Mouse (Mus musculus): Measurements from ENCODE around the gene Evi2b.
A peak's percentile ranks its signal among the peaks of the same experiment; 100 is the strongest.

Evi2b gene

DNA sequence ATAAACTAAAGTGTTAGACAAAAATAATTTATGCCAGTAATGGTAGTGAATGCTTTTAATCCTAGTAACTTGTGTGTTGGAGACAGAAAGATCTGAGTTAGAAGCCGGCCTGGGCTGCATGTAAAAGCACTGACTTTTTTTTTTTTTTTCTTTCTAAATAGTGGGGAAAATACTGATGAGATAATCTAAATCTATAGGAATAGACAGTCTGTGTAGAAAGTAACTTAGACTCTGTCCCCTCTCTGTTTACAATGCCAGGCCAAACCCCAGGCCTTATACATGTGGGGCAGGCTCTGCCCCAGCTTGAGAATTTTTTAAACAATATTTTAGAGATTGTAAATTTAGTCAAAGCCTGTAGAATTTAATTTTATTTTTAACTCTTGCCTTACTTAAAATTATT, 618 bp downstream of the Evi2b start:
- no peak for DNase-seq (ENCODE audit: low spot score in 2 of 2)

DNA sequence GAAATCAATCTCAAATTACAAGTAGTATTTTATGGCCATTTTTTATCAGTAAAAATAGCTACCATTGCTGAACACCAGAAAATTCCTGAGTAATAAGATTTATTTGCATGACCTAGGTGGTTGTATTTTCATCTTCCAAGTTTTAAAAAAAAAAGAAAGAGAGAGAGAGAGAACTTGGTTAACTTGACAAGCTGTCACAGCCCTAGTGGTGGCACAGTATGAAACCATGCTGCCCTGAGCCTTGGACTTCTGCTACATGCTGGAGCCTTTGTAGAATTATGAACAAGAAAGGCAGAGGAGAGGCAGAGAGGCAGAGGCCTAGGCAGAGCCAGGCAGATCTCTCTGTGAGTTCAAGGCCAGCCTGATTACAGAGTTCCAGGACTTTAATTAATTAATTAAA, 1.6 kb downstream of the Evi2b start:
- DNase-seq (ENCODE audit: low spot score in 2 of 2), result no peak

DNA sequence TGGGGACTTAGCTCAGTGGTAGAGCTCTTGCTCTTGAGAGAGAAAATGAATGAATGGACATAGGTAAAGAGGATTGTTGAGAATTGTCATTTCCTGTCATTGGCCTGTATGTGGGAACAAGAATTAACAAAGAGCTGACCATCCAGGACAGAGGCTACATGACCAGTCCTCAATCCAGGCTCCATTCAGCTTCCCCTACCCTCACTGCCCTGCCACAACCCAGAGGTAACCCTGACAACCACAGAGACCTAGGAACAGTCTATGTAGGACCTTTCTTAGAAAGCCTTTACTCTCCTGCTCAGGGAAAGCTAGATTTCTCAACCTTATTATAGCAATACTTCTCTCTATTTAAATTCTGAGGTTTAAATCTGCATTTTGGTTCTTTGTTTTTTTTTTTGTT, 2.8 kb downstream of the Evi2b start:
- no peak for DNase-seq (ENCODE audit: low spot score in 2 of 2)

DNA sequence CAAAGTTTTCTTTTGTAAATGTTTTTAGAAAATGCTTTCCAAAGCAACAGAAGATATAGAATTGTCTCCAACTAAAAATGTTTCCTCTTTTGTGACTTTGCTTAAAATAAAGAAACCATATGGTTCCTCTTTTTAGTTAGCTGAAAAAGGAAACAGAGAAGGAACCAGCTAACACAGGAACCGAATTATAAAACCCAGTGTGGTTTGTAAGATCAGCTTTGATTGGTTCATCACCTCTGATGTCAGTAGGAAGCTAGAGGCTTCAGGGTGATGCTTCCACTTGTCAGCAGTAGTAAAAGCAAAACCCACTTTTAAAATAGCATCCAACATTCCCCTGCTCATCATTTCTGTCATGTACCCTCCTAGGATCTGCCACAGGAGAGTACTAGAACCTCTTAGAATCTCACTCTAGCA, 3.7 kb downstream of the Evi2b start:
- DNase-seq (ENCODE audit: low spot score in 2 of 2), result no peak

DNA sequence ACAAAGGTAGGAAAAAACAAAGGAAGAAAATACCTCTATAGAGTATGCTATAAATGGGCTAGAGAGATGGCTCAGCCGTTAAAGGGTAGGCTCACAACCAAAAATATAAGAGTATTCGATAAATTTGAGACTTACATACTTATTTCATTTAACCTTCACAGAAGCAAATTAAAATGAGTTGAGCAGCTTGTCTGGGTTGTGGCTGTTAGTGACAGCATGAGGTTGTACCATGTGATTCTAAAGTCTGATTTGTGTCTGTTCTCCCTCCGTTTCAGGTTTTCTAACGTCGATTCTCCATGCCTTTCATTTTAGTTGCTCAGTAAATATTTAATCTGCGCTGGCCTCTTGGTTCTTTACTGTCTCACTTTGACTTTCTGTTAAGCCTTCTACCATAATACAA, 4.3 kb downstream of the Evi2b start:
- DNase-seq (ENCODE audit: low spot score in 2 of 2), result no peak

DNA sequence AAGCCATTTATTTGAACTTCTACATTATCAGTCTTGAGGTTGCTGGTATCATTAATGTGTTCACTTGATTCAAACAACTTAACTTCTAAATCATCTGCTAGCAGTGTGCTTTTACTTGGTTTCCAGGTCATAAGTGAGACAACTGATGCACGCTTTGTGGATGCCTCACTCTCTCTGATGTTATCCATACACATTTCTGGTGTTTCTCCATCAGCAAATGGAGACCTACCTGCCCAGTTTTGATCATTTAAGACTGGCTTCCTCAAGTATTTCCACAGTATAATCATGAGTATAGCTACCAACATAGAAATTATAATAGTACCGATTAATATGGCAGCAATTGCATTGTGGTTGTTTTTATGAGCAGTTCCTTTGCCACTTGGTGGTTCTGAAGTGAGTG, 7.8 kb downstream of the Evi2b start:
- no peak for DNase-seq (ENCODE audit: low spot score in 2 of 2)

DNA sequence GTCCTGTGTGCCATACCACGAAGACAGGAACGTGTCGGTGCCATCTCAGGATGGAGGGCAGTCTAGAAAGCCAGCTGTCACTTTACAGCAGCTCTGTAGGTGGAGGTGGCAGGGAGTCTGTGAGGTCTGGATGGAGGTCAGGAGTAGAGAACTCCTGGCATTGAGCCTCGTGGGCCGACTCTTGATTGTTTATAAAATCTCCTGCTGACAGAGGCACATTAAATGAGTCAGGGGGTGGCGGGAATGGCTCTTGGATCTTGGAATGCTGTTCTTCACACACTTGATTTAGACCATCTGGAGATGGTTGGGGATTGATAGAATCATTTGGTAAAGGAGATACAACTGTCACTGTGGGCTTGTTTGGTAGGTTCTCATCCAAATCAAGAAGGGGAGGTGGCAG, 8.2 kb downstream of the Evi2b start:
- DNase-seq (ENCODE audit: low spot score in 2 of 2), result no peak

DNA sequence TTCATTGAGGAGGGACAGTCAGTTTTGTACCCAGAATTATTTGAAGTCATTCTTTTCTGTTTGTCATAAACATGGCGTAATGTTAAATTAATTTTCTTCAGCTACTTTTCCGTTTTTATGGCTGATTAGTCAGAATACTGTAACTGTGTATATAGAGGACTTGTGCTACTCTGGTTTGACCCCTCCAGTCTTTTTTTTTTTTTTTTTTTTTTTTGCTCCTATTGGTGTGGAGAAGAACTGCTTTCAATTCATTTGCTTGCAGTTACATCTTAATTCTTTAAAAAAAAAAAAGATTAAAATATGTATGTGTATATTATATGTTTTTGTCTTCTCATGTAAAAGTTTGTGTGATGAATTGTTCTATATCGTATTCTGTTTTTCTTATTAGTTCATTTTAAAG, 11.6 kb downstream of the Evi2b start:
- no peak for DNase-seq (ENCODE audit: low spot score in 2 of 2)

DNA sequence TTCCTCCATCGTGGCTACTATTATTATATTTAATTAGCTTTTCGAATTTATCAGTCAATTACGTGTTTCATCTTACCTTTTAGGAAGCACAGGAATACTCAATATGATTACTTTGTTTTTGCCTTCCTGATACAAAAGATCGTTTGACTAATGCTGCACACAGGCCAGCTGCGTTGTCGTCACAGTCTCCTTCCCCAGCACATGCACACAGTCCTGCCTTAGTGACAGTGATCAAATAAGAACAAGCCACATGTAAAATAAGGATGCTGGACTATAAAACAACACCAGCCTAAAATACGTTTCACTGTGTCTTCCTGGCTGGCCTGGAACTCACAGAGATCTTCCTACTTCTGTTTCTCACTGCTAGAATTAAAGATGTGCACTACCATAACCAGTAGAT, 19.1 kb downstream of the Evi2b start:
- DNase-seq (ENCODE audit: low spot score in 2 of 2), result no peak

DNA sequence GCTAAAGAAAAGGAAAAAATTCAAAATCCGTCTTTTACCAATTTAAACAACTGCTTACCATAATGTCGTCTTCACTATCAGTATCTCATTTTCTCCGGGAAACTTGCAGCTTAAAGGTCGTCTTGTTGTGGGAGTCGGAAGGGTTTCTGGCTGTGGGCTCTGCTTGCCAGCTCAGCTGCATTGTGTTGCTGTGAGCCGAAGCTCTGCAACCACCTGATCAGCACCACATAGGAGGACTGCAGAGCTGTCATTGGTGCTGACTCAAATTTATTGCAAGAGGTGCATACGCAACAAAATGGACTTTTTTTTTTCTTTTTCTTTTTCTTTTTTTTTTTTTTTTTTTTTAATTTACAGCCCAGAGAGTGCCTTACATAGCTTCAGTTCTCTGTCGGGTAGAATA, 19.7 kb downstream of the Evi2b start, which contains the start of gene Omg:
Omg (minus strand) TSS at position 240 of the 400 bp plus-strand sequence.
- peak; percentile 44 to 52 for DNase-seq (ENCODE audit: low spot score in 2 of 2)

DNA sequence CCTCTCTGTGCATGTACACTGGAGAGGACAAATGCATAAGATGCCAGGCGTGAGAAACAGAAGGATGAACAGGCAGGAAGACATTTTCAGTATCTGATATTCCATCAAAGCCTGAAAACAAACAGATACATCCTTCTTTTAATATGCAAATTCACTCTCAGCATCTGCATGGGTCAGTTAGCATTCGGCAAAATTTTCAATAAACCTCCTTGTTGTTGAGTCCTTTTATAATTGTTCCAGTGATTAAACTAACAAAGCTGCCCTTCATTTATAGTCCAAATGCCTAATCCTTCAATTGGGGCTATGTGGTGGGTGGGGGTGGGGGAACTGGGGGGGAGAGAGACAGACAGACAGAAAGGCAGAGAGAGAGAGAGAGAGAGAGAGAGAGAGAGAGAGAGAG, 20.6 kb downstream of the Evi2b start:
- no peak for DNase-seq (ENCODE audit: low spot score in 2 of 2)

DNA sequence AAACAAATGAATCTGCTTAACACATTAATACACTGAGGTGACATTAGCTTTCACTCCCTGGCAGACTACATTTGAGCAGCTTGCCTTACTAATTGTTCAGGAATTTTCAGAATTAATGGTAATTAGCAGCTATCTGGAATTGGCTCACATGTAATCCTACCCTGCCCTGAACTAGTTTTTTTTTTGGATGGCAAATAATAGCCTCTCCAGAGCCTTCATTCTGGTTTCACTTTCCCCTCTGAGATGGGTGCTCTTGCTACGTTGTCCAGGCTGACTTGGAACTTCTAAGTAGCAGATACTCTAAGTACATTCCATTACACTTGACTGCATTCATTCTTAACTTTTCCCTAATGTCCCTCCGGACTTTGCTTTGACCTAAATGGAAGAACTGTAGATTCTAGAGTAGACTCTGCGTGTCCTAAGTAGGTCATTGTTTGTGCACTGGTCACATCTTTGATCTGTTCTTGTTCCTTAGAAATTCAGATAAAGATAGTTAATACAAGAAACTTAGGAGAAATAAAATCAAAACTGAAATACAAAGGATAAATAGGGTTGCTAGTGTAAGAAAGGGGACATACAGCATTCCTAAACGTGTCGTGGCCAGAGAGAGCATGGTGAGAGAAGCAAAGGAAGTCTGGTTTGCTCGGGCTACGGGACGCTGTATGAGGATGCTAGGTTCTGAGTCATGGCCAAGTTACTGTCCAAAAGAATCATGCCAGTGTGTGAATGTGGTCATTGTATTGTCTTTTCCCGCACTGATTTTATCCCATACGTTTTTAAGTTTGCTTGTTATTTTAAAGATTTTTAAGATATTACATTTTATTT, 28.4 kb downstream of the Evi2b start:
- no peak for DNase-seq (ENCODE audit: low spot score in 2 of 2)

DNA sequence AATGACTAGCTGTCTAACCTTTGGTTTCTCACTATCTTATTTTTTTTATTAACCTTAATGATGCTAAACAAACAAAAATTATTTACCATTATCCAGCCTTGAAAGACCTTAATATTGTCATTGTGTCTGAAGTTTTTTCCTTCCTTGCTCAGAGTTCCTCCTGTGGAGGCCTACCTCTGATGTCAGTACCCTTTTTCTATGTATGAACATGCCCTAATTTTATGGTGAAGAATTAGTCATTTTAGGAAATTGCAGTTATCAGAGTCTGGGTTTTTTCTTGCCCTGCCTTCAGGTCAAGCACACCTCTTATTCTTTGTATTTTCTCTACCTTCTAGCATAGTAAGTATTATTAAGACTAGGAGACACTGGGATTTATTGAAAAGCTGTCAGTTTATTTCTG, 38.8 kb downstream of the Evi2b start:
- DNase-seq (ENCODE audit: low spot score in 2 of 2), result no peak

DNA sequence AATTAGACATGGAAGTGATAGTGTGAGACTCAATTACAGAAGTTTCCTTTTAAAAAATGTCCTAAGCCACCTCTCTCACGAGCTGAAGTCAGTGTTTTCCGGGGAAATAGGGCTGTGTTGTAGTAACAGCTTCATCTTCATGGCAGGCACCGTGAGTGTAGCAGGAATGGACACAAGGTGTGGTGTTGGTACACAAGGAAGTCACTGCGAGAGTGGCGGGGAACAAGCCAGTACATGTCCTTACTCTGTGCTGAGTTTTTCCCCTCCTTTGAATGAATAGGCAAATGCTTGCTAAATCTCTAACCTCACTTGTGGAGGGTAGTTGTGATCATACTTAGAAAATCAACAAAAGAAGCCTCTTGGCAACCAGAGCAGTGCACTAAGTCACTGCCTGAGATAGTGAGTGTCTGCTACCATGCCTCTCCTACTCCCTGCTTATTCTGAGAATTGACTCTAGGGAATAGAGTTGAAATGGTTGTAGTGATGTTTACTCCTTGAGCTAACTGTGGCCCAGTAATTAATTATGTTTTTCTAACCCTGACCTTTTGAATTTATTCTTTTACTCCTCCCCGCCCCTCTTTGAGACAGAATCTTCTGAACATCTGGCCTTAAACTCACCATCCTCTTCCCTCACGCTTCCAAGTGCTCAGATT, 39.6 kb downstream of the Evi2b start:
- DNase-seq (ENCODE audit: low spot score in 2 of 2), result no peak

DNA sequence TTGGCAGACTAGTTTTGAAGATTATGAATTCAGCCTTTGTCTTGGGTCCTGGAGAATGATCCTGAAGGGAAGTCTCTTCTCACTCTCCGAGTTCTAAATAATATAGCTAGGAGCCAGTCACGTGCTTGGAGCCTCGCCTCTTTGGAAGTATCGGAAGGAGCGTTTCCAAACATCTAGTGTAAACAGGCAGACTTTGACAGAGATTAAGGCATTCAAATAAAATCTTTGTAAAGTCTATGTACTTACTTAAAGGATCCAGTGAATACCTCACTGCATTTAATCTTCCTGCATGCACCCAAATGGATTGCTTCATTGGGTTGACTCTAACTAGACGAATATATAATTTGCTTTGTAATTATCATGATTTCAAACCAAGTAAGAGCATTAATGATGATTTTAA, 40.2 kb downstream of the Evi2b start:
- DNase-seq (ENCODE audit: low spot score in 2 of 2), result no peak

DNA sequence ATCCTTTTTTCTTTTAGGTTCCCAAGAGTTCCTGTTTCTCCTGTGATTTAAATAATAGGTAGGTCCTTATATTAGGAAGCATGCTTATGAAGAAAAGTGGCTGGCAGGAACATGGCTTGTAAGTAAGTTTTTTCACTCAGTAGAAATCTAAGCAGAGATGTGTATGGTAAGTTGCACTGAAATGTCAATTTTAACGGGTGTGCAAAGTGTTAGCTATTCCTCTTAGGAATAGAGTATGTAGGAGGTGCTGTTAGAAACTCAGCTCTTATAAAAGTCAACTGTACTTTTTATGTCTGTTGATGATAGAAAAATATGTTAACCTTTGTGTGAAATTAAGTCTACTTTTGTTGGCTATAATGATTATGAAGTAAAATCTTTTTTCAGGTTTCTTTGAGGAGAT, 55.5 kb downstream of the Evi2b start:
- no peak for DNase-seq (ENCODE audit: low spot score in 2 of 2)

All from frontal cortex, postnatal 25 days (tissue).